Mouse (Mus musculus) heart, postnatal 0 days (tissue): Measurements from ENCODE around the gene Slc13a3. TPM values are rescaled to one million over a fixed set of nuclear protein-coding genes. Genes with fewer than 3 reads are reported as not detected.

Source experiments
- ATAC-seq: fragments of 200-750 bp; cut with Nextera tagmentation; 2 replicates; pipeline ENCODE4 v1.8.0; 2017; ENCODE audit warnings: low read depth, moderate number of reproducible peaks, moderate library complexity; ENCODE audit not compliant: insufficient read depth
- DNase-seq: peaks from one replicate; pipeline ENCODE4 v3.0.0-alpha.2; 2016; ENCODE audit warnings: low spot score
- H3K27ac ChIP-seq: fragments of 300-500 bp; sonication (generic); 2 replicates; pipeline ENCODE4 v1.5.1; 2014; ENCODE audit warnings: low read depth, mild to moderate bottlenecking
- H3K27me3 ChIP-seq: fragments of 300-500 bp; sonication (generic); 2 replicates; pipeline ENCODE4 v1.6.1; 2014; ENCODE audit warnings: low read length, mixed read lengths; ENCODE audit not compliant: control insufficient read depth, insufficient read depth
- H3K36me3 ChIP-seq: fragments of 300-500 bp; sonication (generic); replicated peaks from 2 replicates; pipeline ENCODE4 v1.6.1; 2014; ENCODE audit warnings: low read length, mixed read lengths; ENCODE audit not compliant: control insufficient read depth, insufficient read depth
- H3K4me1 ChIP-seq: fragments of 300-500 bp; sonication (generic); 2 replicates; pipeline ENCODE4 v1.6.1; 2014; ENCODE audit warnings: antibody characterized with exemption; ENCODE audit not compliant: control insufficient read depth, insufficient read depth
- H3K4me2 ChIP-seq: fragments of 300-500 bp; sonication (generic); 2 replicates; pipeline ENCODE4 v1.6.1; 2014; ENCODE audit warnings: low read depth, mild to moderate bottlenecking, low read length, moderate library complexity
- H3K4me3 ChIP-seq: fragments of 300-500 bp; sonication (generic); 2 replicates; pipeline ENCODE4 v1.5.1; 2014; ENCODE audit warnings: low read depth, low read length
- H3K9ac ChIP-seq: fragments of 300-500 bp; sonication (generic); replicated peaks from 2 replicates; pipeline ENCODE4 v1.6.1; 2014; ENCODE audit warnings: low read depth, low read length, mixed read lengths
- H3K9me3 ChIP-seq: fragments of 300-500 bp; sonication (generic); replicated peaks from 2 replicates; pipeline ENCODE4 v1.6.1; 2016; ENCODE audit warnings: low read length; ENCODE audit not compliant: control insufficient read depth
- CTCF ChIP-seq: IDR thresholded peaks from 2 replicates; pipeline ENCODE4 v1.5.1; 2016; ENCODE audit warnings: antibody characterized with exemption, control low read depth, low read depth
- EP300 ChIP-seq: IDR thresholded peaks from 2 replicates; pipeline ENCODE4 v1.6.1; 2016; ENCODE audit warnings: antibody characterized with exemption, low read depth
- WGBS: fragments of 180-500 bp; shearing (Covaris S2); extraction: QIAGEN DNeasy Blood & Tissue Kit; methylation state at CpG from one replicate; pipeline ENCODE4 v1.1.7; 2014; 5-methylcytosine and 5-hydroxymethylcytosine counted together
- polyA plus RNA-seq: library from polyadenylated mRNA; unstranded; fragments of >200 nt; fragmentation: Nextera tagmentation; extraction: Ambion mirVana; gene quantifications from 2 replicates; pipeline ENCODE4 v1.2.1, GENCODE M21; 2015
- total RNA-seq: library from RNA; depleted of rRNA; stranded (reverse); fragments of >200 nt; gene quantifications from 2 replicates; pipeline ENCODE4 v1.2.3, GENCODE M21; 2014; ENCODE audit warnings: low replicate concordance

Slc13a3 gene
- total and polyA plus RNA-seq, 2 experiments from 2014 or later, result 0.16 TPM; not detected in 1

DNA sequence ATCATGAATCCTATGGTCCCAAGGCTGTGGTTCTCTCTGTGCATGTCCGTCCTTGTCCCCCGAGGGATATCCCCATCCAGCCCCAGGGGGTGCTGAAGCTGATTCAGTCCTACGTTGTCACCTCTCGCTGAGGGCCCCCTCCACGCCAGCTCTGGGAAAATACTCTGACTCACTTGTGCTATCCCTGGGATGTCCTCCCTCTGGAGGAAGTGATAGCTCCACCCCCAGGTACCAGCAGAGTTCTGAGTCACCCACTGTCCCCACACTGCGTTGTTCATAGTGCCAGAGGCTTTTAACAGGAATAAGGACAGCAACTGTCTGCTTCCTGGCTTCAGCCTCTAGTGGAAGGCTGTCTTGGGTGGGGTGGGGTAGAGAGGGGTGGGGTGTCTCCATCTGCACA lies 67.7 kb downstream of the Slc13a3 start:
- Histone ChIP-seq H3K36me3 (no peaks in the 10 kb centered on the region), H3K4me1 (no peaks in the 10 kb centered on the region), H3K27me3 (no peaks in the 10 kb centered on the region), H3K27ac (peak overlapping the region; percentile 54), H3K4me2 (no peak overlapping the region; the same call in 1 of the 2 replicates), H3K4me3 (no peak overlapping the region), H3K9me3 (no peaks in the 10 kb centered on the region), H3K9ac (no peak overlapping the region)
- TF ChIP-seq CTCF, result no peak
- DNase-seq (peak; percentile 56), ATAC-seq (peak; percentile 79)
- 25% methylated on average over 6 of the region's 6 CpGs for WGBS

DNA sequence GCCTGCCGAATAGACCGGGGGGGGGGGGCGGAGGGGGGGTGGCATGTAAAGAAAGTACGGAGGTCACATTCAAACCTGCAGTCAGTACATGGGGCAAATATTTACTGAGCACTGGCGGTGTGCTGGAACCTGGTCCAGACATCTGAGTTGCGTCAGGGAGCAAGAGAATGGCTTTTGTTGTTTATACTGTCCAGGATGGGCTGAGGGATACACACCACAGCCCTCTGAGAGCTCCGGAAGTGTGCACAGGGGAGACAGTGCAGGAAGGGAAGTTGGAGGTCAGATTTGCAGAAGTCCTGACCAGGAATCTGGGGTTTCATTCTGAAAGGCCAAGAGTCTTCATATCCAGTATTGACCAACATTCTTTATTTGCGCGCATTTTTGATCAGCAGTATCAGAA lies 68.1 kb downstream of the Slc13a3 start:
- no peaks in the 10 kb centered on the region for H3K27me3 ChIP-seq
- peak overlapping the region; percentile 23 for H3K27ac ChIP-seq
- no peak overlapping the region; the same call in 1 of the 2 replicates for H3K4me2 ChIP-seq
- 58% methylated on average over 9 of the region's 9 CpGs for WGBS
- H3K9me3 ChIP-seq, result no peaks in the 10 kb centered on the region
- ATAC-seq, result no peak; the same call in 1 of the 2 replicates
- no peak overlapping the region for H3K9ac ChIP-seq
- H3K4me3 ChIP-seq, result no peak overlapping the region
- no peaks in the 10 kb centered on the region for H3K4me1 ChIP-seq
- TF ChIP-seq CTCF (no peak), EP300 (no peak)
- no peaks in the 10 kb centered on the region for H3K36me3 ChIP-seq
- DNase-seq, result no peak

GRCm38 (mm10) chr2:165398164-165398785 lies 74.8 kb downstream of the Slc13a3 start:
- Histone ChIP-seq H3K9ac (no peak overlapping the region), H3K4me1 (no peaks in the 10 kb centered on the region), H3K9me3 (no peaks in the 10 kb centered on the region), H3K4me2 (no peak overlapping the region), H3K27ac (no peak overlapping the region), H3K4me3 (no peak overlapping the region), H3K36me3 (no peaks in the 10 kb centered on the region), H3K27me3 (no peaks in the 10 kb centered on the region)
- ATAC-seq (no peak), DNase-seq (no peak)
- TF ChIP-seq CTCF, result no peak
- TF ChIP-seq EP300, result no peak
- 67% methylated on average over 15 of the region's 15 CpGs for WGBS

- 71% methylated on average over 23 of the region's 23 CpGs for WGBS
- Histone ChIP-seq H3K27ac (no peak overlapping the region), H3K27me3 (no peaks in the 10 kb centered on the region), H3K4me3 (no peak overlapping the region), H3K9me3 (no peaks in the 10 kb centered on the region), H3K4me2 (no peak overlapping the region), H3K4me1 (no peaks in the 10 kb centered on the region), H3K9ac (no peak overlapping the region), H3K36me3 (no peaks in the 10 kb centered on the region)
- ATAC-seq (no peak), DNase-seq (no peak)
- TF ChIP-seq CTCF, result no peak
- no peak for TF ChIP-seq EP300
These were observed 75.4 kb downstream of the Slc13a3 start for GRCm38 (mm10) chr2:165397502-165398163.

DNA sequence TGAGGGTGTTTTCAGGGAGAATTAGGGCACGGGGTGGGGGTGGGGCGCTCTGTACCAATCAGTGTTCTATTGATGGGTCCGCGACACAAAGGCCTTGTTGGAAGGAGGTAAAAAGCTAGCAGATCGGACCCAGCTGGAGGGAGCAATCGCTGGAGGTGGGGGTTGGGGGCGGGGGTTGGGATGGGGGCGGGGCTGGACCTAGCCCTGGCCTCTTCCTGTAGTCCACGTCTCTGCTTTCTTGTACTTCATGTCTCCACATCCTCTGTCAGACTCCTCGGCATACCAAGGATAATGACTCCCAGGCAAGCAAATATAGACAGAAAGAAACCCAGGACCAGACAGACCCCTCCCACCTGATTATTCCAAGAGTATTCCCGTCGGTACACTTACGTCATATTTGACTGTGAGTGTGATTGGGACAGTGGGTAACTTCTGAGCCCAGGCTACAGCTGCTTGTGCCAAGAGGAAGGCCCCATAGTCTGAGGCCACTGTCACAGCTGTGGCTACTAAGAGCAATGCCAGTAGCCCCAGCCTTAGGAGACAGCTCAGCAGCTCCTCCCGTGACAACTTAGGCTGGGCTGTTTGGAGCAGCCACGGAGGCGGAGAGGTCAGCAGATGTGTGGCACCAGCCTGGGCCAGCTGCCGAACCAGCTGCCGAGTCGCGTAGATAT lies 76.1 kb downstream of the Slc13a3 start:
- Histone ChIP-seq H3K36me3 (no peaks in the 10 kb centered on the region), H3K4me1 (no peaks in the 10 kb centered on the region), H3K4me2 (no peak overlapping the region), H3K27ac (no peak overlapping the region), H3K27me3 (no peaks in the 10 kb centered on the region), H3K4me3 (no peak overlapping the region), H3K9me3 (no peaks in the 10 kb centered on the region), H3K9ac (no peak overlapping the region)
- WGBS, result 55% methylated on average over 20 of the region's 20 CpGs
- 0 out of 2 replicates have a peak, but pooled peaks have one; percentile 14 for ATAC-seq
- peak; percentile 13 for DNase-seq
- no peak for TF ChIP-seq CTCF
